Mouse (Mus musculus): Measurements from ENCODE around the gene Sirt4.

DNA sequence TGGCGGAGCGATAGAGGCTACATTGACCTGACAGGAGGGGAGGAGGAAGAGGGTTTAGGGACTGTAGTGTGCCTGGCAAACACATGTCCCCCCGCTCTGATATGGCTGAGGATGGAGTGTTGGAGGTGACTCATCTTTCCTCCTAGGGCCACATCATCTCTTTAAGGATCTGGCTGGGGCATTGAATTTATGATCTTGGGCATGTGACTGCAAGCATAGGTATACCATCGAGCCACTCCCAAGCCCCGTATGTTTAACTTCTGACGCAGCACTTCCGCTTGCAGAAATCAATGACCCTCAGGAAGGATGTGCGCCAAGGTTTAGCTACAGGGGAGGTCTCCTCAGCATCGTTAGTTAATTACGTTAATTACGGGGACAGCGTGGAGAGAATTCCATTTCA, 18.5 kb upstream of the Sirt4 start:
- TF ChIP-seq CTCF (IDR thresholded peaks at IDR 0.05; ENCODE audit: low read depth, low read length) (no peak), POLR2A (IDR thresholded peaks at IDR 0.05; ENCODE audit: extremely low read depth, insufficient read depth, low read length) (no peak)
